Mouse (Mus musculus): ENCODE measurements around the gene Atp6v0e2.

The Atp6v0e2 gene

DNA sequence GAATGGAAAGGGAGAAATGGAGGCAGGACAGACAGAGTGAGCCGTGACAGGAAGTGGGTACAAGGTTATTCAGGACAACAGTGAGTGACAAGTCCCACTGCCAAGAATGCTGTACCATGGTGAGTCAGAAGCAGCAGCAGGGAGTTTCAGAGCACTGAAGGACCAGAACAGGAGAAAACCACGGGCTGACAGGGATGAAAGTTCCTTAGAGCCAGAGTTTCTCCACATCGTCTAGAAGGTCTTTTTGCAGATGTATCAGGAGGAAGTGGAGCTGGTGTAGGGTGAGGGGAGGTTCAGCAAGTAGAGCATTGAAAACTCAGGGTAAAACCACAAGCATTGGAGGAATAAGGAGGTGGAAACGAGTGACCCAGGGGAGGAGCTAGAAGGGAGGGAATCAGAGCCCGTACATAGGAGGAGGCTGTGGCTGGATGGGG lies 41.8 kb downstream of the Atp6v0e2 start:
- no peak for DNase-seq

DNA sequence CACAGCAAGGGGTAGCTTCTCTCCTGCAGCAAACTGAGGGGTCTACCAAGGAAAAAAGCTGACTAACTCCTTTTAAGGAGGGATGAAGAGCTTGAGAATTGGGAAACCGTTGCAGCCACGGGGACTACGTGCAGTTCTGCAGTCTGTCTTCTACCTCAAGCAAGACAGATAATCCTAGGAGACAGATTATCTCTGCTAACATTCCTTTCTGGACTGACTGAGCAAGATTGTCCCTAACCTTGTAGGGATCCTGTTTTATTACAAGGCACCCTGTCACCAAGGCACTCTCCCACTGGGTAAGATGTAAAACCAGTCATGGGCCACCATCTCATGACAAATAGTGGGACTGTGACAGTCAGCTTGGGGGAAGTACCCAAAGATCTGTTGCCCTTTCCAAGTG lies 43.8 kb downstream of the Atp6v0e2 start:
- no peak for DNase-seq

DNA sequence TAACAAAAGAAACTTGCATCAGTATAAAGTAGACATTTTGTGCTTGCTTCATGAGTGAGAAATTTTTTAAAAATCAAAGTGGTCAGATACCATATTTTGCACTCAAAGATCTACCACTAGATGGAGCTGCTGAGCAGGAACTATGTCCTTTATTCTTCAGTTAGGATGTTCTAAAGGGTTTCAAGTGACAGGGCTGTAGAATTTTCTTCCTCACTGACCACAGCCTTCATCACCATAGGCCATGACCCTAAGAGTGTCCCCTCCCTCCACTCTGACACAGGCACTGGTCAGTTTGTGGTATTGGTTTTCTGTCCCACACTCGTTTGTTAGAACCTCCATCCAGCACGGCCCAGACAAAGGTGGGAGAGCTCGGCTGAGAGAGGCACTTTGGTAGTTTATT lies 44.6 kb downstream of the Atp6v0e2 start:
- peak; percentile 31 for DNase-seq

DNA sequence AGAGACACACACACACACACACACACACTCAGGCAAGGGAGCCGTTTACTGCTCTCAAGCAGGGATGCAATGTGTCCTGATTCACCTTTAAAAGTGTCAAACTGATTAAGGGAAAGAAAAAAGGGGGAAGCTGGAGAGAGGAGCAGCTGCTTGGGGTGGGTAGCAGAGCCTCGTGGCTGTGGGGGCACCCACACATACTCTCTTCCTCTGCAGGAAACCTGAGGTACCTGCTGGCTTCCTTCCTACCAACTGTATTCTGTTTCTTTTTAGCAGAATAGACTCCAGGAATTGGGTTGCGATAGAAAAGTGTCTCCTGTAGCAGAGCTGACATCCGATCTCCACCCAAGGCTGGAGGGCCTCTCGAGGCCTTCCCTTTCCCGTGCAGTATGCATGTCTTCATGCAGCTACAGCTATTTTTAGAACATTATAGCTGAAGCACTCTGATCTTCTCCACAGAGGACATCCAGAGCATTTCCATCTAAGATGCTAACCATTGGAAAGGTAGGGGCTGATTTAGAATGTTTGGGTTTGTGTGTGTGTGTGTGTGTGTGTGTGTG lies 51.9 kb downstream of the Atp6v0e2 start, which contains the start of gene Gm45021:
Gene Gm45021, plus strand, starts transcription at position 417 of the 557 bp plus-strand sequence.
- no peak for DNase-seq

Measured in right cerebral cortex, postnatal 4 days (tissue).